Mouse (Mus musculus) heart, embryonic 10.5 days (tissue): ENCODE measurements around the gene Ttc30b. TPM values are rescaled to one million over a fixed set of nuclear protein-coding genes. Genes with fewer than 3 reads are reported as not detected.
"Not testable (repeated sequence)": the region's sequence is repeated elsewhere in the genome, so short reads cannot be mapped to it uniquely, and the experiment has no call there.

Experiments used
- DNase-seq: peaks from one replicate; pipeline ENCODE4 v3.0.0-alpha.2; 2017; ENCODE audit warnings: low spot score
- H3K27ac ChIP-seq: fragments of 300-500 bp; sonication (generic); 2 replicates; pipeline ENCODE4 v1.5.1; 2016; ENCODE audit warnings: mild to moderate bottlenecking
- H3K27me3 ChIP-seq: fragments of 300-500 bp; sonication (generic); 2 replicates; pipeline ENCODE4 v1.6.1; 2016; ENCODE audit warnings: mild to moderate bottlenecking; ENCODE audit not compliant: poor library complexity, insufficient read depth, severe bottlenecking
- H3K36me3 ChIP-seq: fragments of 300-500 bp; sonication (generic); 2 replicates; pipeline ENCODE4 v1.6.1; 2016; ENCODE audit warnings: mild to moderate bottlenecking, moderate library complexity
- H3K4me1 ChIP-seq: fragments of 300-500 bp; sonication (generic); 2 replicates; pipeline ENCODE4 v1.6.1; 2016; ENCODE audit warnings: mild to moderate bottlenecking
- H3K4me3 ChIP-seq: fragments of 300-500 bp; sonication (generic); 2 replicates; pipeline ENCODE4 v1.5.1; 2016; ENCODE audit warnings: mild to moderate bottlenecking, moderate library complexity
- H3K9me3 ChIP-seq: fragments of 300-500 bp; sonication (generic); 2 replicates; pipeline ENCODE4 v1.6.1; 2016; ENCODE audit warnings: mild to moderate bottlenecking, moderate library complexity
- WGBS: fragments of 180-500 bp; shearing (Covaris S2); methylation state at CpG from one replicate; pipeline ENCODE4 v1.1.7; 2016; 5-methylcytosine and 5-hydroxymethylcytosine counted together
- polyA plus RNA-seq: library from polyadenylated mRNA; unstranded; fragments of >200 nt; fragmentation: Nextera tagmentation; extraction: Ambion mirVana; gene quantifications from 2 replicates; pipeline ENCODE4 v1.2.1, GENCODE M21; 2016

Gene Ttc30b
- polyA plus RNA-seq, 1 experiment from 2014 or later, result 6.1 TPM

- 0 out of 2 replicates have a peak, but pooled peaks cover 5% of the 10 kb centered on the region for H3K27me3 ChIP-seq
- peaks cover 33% of the 10 kb centered on the region for H3K4me1 ChIP-seq
- H3K36me3 ChIP-seq, result no peaks in the 10 kb centered on the region
- H3K9me3 ChIP-seq, result no peaks in the 10 kb centered on the region
- 0 out of 2 replicates have a peak overlapping the region, but pooled peaks have one; percentile 59 for H3K27ac ChIP-seq
- no peak for DNase-seq
- WGBS, result 11% methylated on average over 14 of the region's 14 CpGs
- H3K4me3 ChIP-seq, result peak overlapping the region; percentile 50
Measured at GRCm38 (mm10) chr2:75964512-75964911, 26.1 kb upstream of the Ttc30b start.

GRCm38 (mm10) chr2:75964051-75964450 is 25.7 kb upstream of the Ttc30b start:
- Histone ChIP-seq H3K9me3 (no peaks in the 10 kb centered on the region), H3K27ac (peak overlapping the region; percentile 59; the same call in 1 of the 2 replicates), H3K36me3 (no peaks in the 10 kb centered on the region), H3K27me3 (0 out of 2 replicates have a peak, but pooled peaks cover 5% of the 10 kb centered on the region), H3K4me3 (peak overlapping the region; percentile 50), H3K4me1 (peaks cover 38% of the 10 kb centered on the region)
- WGBS, result 60% methylated on average over 5 of the region's 5 CpGs
- no peak for DNase-seq

GRCm38 (mm10) chr2:75963211-75963840 is 24.9 kb upstream of the Ttc30b start:
- WGBS, result 69% methylated on average over 10 of the region's 10 CpGs
- Histone ChIP-seq H3K27me3 (0 out of 2 replicates have a peak, but pooled peaks cover 5% of the 10 kb centered on the region), H3K4me3 (no peak overlapping the region), H3K36me3 (no peaks in the 10 kb centered on the region), H3K27ac (peak overlapping the region; percentile 59), H3K4me1 (peaks cover 38% of the 10 kb centered on the region), H3K9me3 (no peaks in the 10 kb centered on the region)
- DNase-seq, result no peak

- no peaks in the 10 kb centered on the region for H3K9me3 ChIP-seq
- H3K4me3 ChIP-seq, result peak overlapping the region; percentile 36
- DNase-seq, result peak; percentile 83
- 0 out of 2 replicates have a peak, but pooled peaks cover 5% of the 10 kb centered on the region for H3K27me3 ChIP-seq
- 42% methylated on average over 15 of the region's 15 CpGs for WGBS
- H3K36me3 ChIP-seq, result no peaks in the 10 kb centered on the region
- H3K27ac ChIP-seq, result peak overlapping the region; percentile 69
- peaks cover 38% of the 10 kb centered on the region for H3K4me1 ChIP-seq
Measured at GRCm38 (mm10) chr2:75960366-75961330, 22.3 kb upstream of the Ttc30b start.

GRCm38 (mm10) chr2:75959850-75960365 is 21.5 kb upstream of the Ttc30b start:
- H3K4me3 ChIP-seq, result peak overlapping the region; percentile 36

GRCm38 (mm10) chr2:75959183-75959849 is 20.9 kb upstream of the Ttc30b start:
- no peak for DNase-seq

More at GRCm38 (mm10) chr2:75959850-75960365, 21.5 kb upstream of the Ttc30b start:
- Histone ChIP-seq H3K36me3 (no peaks in the 10 kb centered on the region), H3K4me1 (peaks cover 41% of the 10 kb centered on the region), H3K27ac (peak overlapping the region; percentile 69), H3K27me3 (0 out of 2 replicates have a peak, but pooled peaks cover 5% of the 10 kb centered on the region), H3K9me3 (no peaks in the 10 kb centered on the region)
- WGBS, result 10% methylated on average over 15 of the region's 15 CpGs
- DNase-seq, result no peak

GRCm38 (mm10) chr2:75955709-75956108 is 17.3 kb upstream of the Ttc30b start:
- DNase-seq, result no peak
- Histone ChIP-seq H3K4me1 (peaks cover 21% of the 10 kb centered on the region), H3K4me3 (peak overlapping the region; percentile 22; the same call in 1 of the 2 replicates), H3K27me3 (no peaks in the 10 kb centered on the region), H3K36me3 (no peaks in the 10 kb centered on the region), H3K9me3 (no peaks in the 10 kb centered on the region), H3K27ac (no peak overlapping the region; the same call in 1 of the 2 replicates)
- 50% methylated on average over 14 of the region's 14 CpGs for WGBS

More at GRCm38 (mm10) chr2:75959183-75959849, 20.9 kb upstream of the Ttc30b start:
- Histone ChIP-seq H3K36me3 (no peaks in the 10 kb centered on the region), H3K4me1 (peaks cover 36% of the 10 kb centered on the region), H3K4me3 (peak overlapping the region; percentile 36), H3K27ac (peak overlapping the region; percentile 69; the same call in 1 of the 2 replicates), H3K9me3 (no peaks in the 10 kb centered on the region), H3K27me3 (0 out of 2 replicates have a peak, but pooled peaks cover 5% of the 10 kb centered on the region)
- WGBS, result 25% methylated on average over 18 of the region's 18 CpGs

GRCm38 (mm10) chr2:75953320-75953719 is 14.9 kb upstream of the Ttc30b start:
- H3K4me1 ChIP-seq, result peaks cover 4% of the 10 kb centered on the region
- H3K9me3 ChIP-seq, result no peaks in the 10 kb centered on the region
- no peaks in the 10 kb centered on the region for H3K36me3 ChIP-seq
- no peak overlapping the region for H3K4me3 ChIP-seq
- no peaks in the 10 kb centered on the region for H3K27me3 ChIP-seq
- 85% methylated on average over 5 of the region's 5 CpGs for WGBS
- H3K27ac ChIP-seq, result no peak overlapping the region
- no peak for DNase-seq

GRCm38 (mm10) chr2:75950685-75951084 is 12.3 kb upstream of the Ttc30b start:
- Histone ChIP-seq H3K36me3 (no peaks in the 10 kb centered on the region), H3K4me3 (no peak overlapping the region), H3K27me3 (no peaks in the 10 kb centered on the region), H3K27ac (no peak overlapping the region), H3K4me1 (peaks cover 4% of the 10 kb centered on the region), H3K9me3 (no peaks in the 10 kb centered on the region)
- 81% methylated on average over 8 of the region's 8 CpGs for WGBS
- DNase-seq, result no peak

- not testable (repeated sequence) for DNase-seq, H3K9me3 ChIP-seq, H3K36me3 ChIP-seq, H3K27me3 ChIP-seq
- Histone ChIP-seq H3K4me1 (peaks cover 12% of the 10 kb centered on the region), H3K27ac (0 out of 2 replicates have a peak overlapping the region, but pooled peaks have one; percentile 92), H3K4me3 (peak overlapping the region; percentile 64)
- 67% methylated on average over 15 of the region's 17 CpGs for WGBS
Measured at GRCm38 (mm10) chr2:75937520-75938116, 767 bp downstream of the Ttc30b start.

GRCm38 (mm10) chr2:75936685-75937084 is 1.7 kb downstream of the Ttc30b start:
- H3K36me3 ChIP-seq, DNase-seq, H3K27ac ChIP-seq, H3K9me3 ChIP-seq, H3K27me3 ChIP-seq, H3K4me3 ChIP-seq: not testable (repeated sequence)
- H3K4me1 ChIP-seq, result peaks cover 12% of the 10 kb centered on the region
- 91% methylated on average over 2 of the region's 2 CpGs for WGBS

GRCm38 (mm10) chr2:75933541-75933940 is 4.8 kb downstream of the Ttc30b start:
- WGBS, result 43% methylated on average over 7 of the region's 7 CpGs
- DNase-seq, result no peak
- peak overlapping the region; percentile 63; the same call in 1 of the 2 replicates for H3K27ac ChIP-seq

More at GRCm38 (mm10) chr2:75933541-75933940, 4.8 kb downstream of the Ttc30b start:
- Histone ChIP-seq H3K4me3 (no peak overlapping the region), H3K4me1 (peaks cover 12% of the 10 kb centered on the region), H3K27me3 (no peaks in the 10 kb centered on the region), H3K9me3 (no peaks in the 10 kb centered on the region), H3K36me3 (peaks cover 7% of the 10 kb centered on the region; the same call in 1 of the 2 replicates)
